Mouse (Mus musculus): ENCODE measurements around the gene Dhdh. TPM values are rescaled to one million over a fixed set of nuclear protein-coding genes. Genes with fewer than 3 reads are reported as not detected.
"Not testable (repeated sequence)": the region's sequence is repeated elsewhere in the genome, so short reads cannot be mapped to it uniquely, and the experiment has no call there.

The Dhdh gene
- total and polyA plus RNA-seq, 2 experiments, result 37.7 to 73.7 TPM

DNA sequence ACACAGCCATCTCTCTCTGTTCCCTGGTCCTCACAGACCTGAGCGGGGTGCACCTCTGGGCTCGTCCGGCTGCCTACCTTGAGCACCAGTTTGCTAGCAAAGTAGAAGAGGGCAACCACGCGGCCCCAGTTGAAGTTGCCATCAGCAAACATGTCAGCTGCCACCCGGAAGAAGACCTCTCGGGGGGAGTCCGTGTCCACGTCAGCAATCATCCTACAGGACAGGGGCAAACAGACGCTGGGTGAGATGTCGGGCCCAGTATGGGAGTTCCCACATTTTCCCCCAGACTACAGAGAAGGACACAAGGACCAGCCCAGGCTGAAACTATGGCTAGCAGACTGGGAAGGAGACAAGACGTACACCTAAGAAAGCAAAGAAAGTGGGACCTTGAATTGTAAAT, 23.5 kb downstream of the Dhdh start:
- 92% methylated on average over 12 of the region's 12 CpGs for WGBS
- Histone ChIP-seq H3K27me3 (ENCODE audit: control insufficient read depth, insufficient read depth, low read length) (no peaks in the 10 kb centered on the region), H3K4me1 (ENCODE audit: control insufficient read depth, insufficient read depth, low read length) (peaks cover 21% of the 10 kb centered on the region), H3K36me3 (ENCODE audit: control insufficient read depth, insufficient read depth, low read length) (peaks cover 4% of the 10 kb centered on the region), H3K27ac (replicated peaks; ENCODE audit: insufficient read depth, low read depth, low read length) (no peak overlapping the region), H3K9ac (ENCODE audit: low read depth, low read length) (no peak overlapping the region), H3K4me3 (ENCODE audit: insufficient read depth, low read depth, low read length) (no peak overlapping the region), H3K79me2 (ENCODE audit: control insufficient read depth, insufficient read depth, low read length) (peaks cover 16% of the 10 kb centered on the region; the same call in 1 of the 2 replicates)
- TF ChIP-seq CTCF (IDR thresholded peaks at IDR 0.05; ENCODE audit: low read depth, low read length), result no peak
- no peak for TF ChIP-seq POLR2A (IDR thresholded peaks at IDR 0.05; ENCODE audit: extremely low read depth, insufficient read depth, low read length)
- DNase-seq (ENCODE audit: extremely low read depth, low read depth, low spot score), result no peak

GRCm38 (mm10) chr7:45463987-45464778, 24.4 kb downstream of the Dhdh start:
- H3K36me3 ChIP-seq (ENCODE audit: control insufficient read depth, insufficient read depth, low read length), result peaks cover 4% of the 10 kb centered on the region
- peaks cover 21% of the 10 kb centered on the region for H3K4me1 ChIP-seq (ENCODE audit: control insufficient read depth, insufficient read depth, low read length)
- no peak overlapping the region for H3K4me3 ChIP-seq (ENCODE audit: insufficient read depth, low read depth, low read length)
- H3K27me3 ChIP-seq (ENCODE audit: control insufficient read depth, insufficient read depth, low read length), result no peaks in the 10 kb centered on the region
- H3K79me2 ChIP-seq (ENCODE audit: control insufficient read depth, insufficient read depth, low read length), result peaks cover 17% of the 10 kb centered on the region
- peak; percentile 51 for DNase-seq (ENCODE audit: extremely low read depth, low read depth, low spot score)
- no peak for TF ChIP-seq POLR2A (IDR thresholded peaks at IDR 0.05; ENCODE audit: extremely low read depth, insufficient read depth, low read length)
- TF ChIP-seq CTCF (IDR thresholded peaks at IDR 0.05; ENCODE audit: low read depth, low read length), result no peak
- 72% methylated on average over 7 of the region's 7 CpGs for WGBS
- no peak overlapping the region for H3K27ac ChIP-seq (replicated peaks; ENCODE audit: insufficient read depth, low read depth, low read length)
- no peak overlapping the region for H3K9ac ChIP-seq (ENCODE audit: low read depth, low read length)

DNA sequence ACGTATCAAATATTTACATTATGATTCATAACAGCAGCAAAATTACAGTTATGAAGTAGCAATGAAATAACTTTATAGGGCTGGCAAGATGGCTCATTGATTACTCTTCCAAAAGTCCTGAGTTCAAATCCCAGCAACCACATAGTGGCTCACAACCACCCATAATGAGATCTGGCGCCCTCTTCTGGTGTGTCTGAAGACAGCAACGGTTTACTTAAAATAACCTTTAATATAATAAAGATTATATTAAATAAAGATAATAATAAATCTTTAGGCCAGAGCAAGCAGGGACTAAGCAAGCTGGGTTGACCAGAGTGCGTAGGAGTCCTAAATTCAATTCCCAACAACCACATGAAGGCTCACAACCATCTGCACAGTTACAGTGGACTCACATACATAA, 25.7 kb downstream of the Dhdh start:
- WGBS, result 79% methylated on average over 4 of the region's 4 CpGs

GRCm38 (mm10) chr7:45462325-45462724, 26.3 kb downstream of the Dhdh start:
- Histone ChIP-seq H3K36me3 (ENCODE audit: control insufficient read depth, insufficient read depth, low read length) (peaks cover 18% of the 10 kb centered on the region), H3K9ac (ENCODE audit: low read depth, low read length) (no peak overlapping the region), H3K4me3 (ENCODE audit: insufficient read depth, low read depth, low read length) (no peak overlapping the region), H3K27me3 (ENCODE audit: control insufficient read depth, insufficient read depth, low read length) (no peaks in the 10 kb centered on the region), H3K4me1 (ENCODE audit: control insufficient read depth, insufficient read depth, low read length) (peaks cover 23% of the 10 kb centered on the region), H3K27ac (replicated peaks; ENCODE audit: insufficient read depth, low read depth, low read length) (no peak overlapping the region), H3K79me2 (ENCODE audit: control insufficient read depth, insufficient read depth, low read length) (peaks cover 23% of the 10 kb centered on the region)
- TF ChIP-seq CTCF (IDR thresholded peaks at IDR 0.05; ENCODE audit: low read depth, low read length) (no peak), POLR2A (IDR thresholded peaks at IDR 0.05; ENCODE audit: extremely low read depth, insufficient read depth, low read length) (no peak)
- DNase-seq (ENCODE audit: extremely low read depth, low read depth, low spot score), result no peak
- WGBS, result 82% methylated on average over 4 of the region's 4 CpGs

More for the DNA sequence above, 25.7 kb downstream of the Dhdh start:
- peaks cover 23% of the 10 kb centered on the region for H3K79me2 ChIP-seq (ENCODE audit: control insufficient read depth, insufficient read depth, low read length)
- H3K9ac ChIP-seq (ENCODE audit: low read depth, low read length); H3K27ac ChIP-seq (replicated peaks; ENCODE audit: insufficient read depth, low read depth, low read length); H3K27me3 ChIP-seq (ENCODE audit: control insufficient read depth, insufficient read depth, low read length); H3K4me3 ChIP-seq (ENCODE audit: insufficient read depth, low read depth, low read length); DNase-seq (ENCODE audit: extremely low read depth, low read depth, low spot score): not testable (repeated sequence)
- peaks cover 21% of the 10 kb centered on the region for H3K4me1 ChIP-seq (ENCODE audit: control insufficient read depth, insufficient read depth, low read length)
- peaks cover 14% of the 10 kb centered on the region for H3K36me3 ChIP-seq (ENCODE audit: control insufficient read depth, insufficient read depth, low read length)

DNA sequence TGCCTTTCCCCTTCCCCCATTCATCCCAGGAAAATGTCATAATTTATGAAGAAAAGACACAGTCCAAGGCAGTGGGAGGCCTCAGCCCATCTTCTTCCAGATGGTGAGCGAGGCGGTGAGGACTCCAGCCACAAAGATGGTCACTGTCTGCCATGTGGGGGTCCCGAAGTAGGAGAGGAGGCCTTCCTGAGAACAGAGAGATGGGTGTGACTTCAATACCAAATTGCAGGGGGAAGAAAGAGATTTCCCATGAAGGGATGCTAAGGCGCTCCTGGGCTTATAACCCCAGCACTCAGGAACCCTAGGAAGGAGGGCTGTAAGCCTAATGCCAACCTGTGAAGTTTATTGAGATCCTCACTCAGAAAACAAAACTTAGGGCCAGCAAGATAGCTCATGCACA, 26.8 kb downstream of the Dhdh start:
- H3K36me3 ChIP-seq (ENCODE audit: control insufficient read depth, insufficient read depth, low read length), result peaks cover 18% of the 10 kb centered on the region
- no peak for TF ChIP-seq POLR2A (IDR thresholded peaks at IDR 0.05; ENCODE audit: extremely low read depth, insufficient read depth, low read length)
- TF ChIP-seq CTCF (IDR thresholded peaks at IDR 0.05; ENCODE audit: low read depth, low read length), result no peak
- no peak for DNase-seq (ENCODE audit: extremely low read depth, low read depth, low spot score)
- H3K4me3 ChIP-seq (ENCODE audit: insufficient read depth, low read depth, low read length), result no peak overlapping the region
- peaks cover 23% of the 10 kb centered on the region for H3K79me2 ChIP-seq (ENCODE audit: control insufficient read depth, insufficient read depth, low read length)
- no peak overlapping the region for H3K9ac ChIP-seq (ENCODE audit: low read depth, low read length)
- H3K27ac ChIP-seq (replicated peaks; ENCODE audit: insufficient read depth, low read depth, low read length), result peak overlapping the region; percentile 74
- peaks cover 23% of the 10 kb centered on the region for H3K4me1 ChIP-seq (ENCODE audit: control insufficient read depth, insufficient read depth, low read length)
- WGBS, result 84% methylated on average over 4 of the region's 4 CpGs
- no peaks in the 10 kb centered on the region for H3K27me3 ChIP-seq (ENCODE audit: control insufficient read depth, insufficient read depth, low read length)

GRCm38 (mm10) chr7:45461326-45461725, 27.3 kb downstream of the Dhdh start:
- H3K9ac ChIP-seq (ENCODE audit: low read depth, low read length), result peak overlapping the region; percentile 76
- peak overlapping the region; percentile 99 for H3K27ac ChIP-seq (replicated peaks; ENCODE audit: insufficient read depth, low read depth, low read length)
- H3K27me3 ChIP-seq (ENCODE audit: control insufficient read depth, insufficient read depth, low read length), result no peaks in the 10 kb centered on the region
- no peak for DNase-seq (ENCODE audit: extremely low read depth, low read depth, low spot score)
- peaks cover 20% of the 10 kb centered on the region for H3K79me2 ChIP-seq (ENCODE audit: control insufficient read depth, insufficient read depth, low read length)
- H3K4me3 ChIP-seq (ENCODE audit: insufficient read depth, low read depth, low read length), result peak overlapping the region; percentile 32; the same call in 1 of the 2 replicates
- TF ChIP-seq CTCF (IDR thresholded peaks at IDR 0.05; ENCODE audit: low read depth, low read length) (no peak), POLR2A (IDR thresholded peaks at IDR 0.05; ENCODE audit: extremely low read depth, insufficient read depth, low read length) (no peak)
- H3K36me3 ChIP-seq (ENCODE audit: control insufficient read depth, insufficient read depth, low read length), result peaks cover 18% of the 10 kb centered on the region
- WGBS, result 58% methylated on average over 4 of the region's 5 CpGs
- peaks cover 23% of the 10 kb centered on the region for H3K4me1 ChIP-seq (ENCODE audit: control insufficient read depth, insufficient read depth, low read length)

Data from liver, adult 2 months (tissue).